19 mouse cellular contexts compared by ENCODE assay signal in genomic region chr11:57913020-57913699, GRCm38 (mm10).
DNase-seq lines count a peak whose midpoint lies in the region; ATAC-seq and TF ChIP-seq lines count a peak whose summit lies in the region.
"Had no signal": no experiment of that assay in that cellular context is flagged by ENCODE, and none has a peak within 500 bp of the region (broad histone marks: within the 10 kb centered on the region; RNA-seq: fewer than 3 reads in every experiment).

No protein-coding gene starts in this region.

- no peak overlapping the region; the same call in 1 of the 2 replicates for H3K4me2 ChIP-seq in heart, embryonic 15.5 days
- H3K4me2 ChIP-seq in hindbrain, postnatal 0 days (ENCODE audit: low read depth, low read length) = no peak overlapping the region
- H3K4me2 ChIP-seq: forebrain, embryonic 13.5 days; hindbrain, embryonic 14.5 days; lung, embryonic 15.5 days; midbrain, embryonic 11.5 days; neural tube, embryonic 15.5 days had no signal

- H3K9ac ChIP-seq in heart, embryonic 15.5 days = no peak overlapping the region
- no peak overlapping the region for H3K9ac ChIP-seq in ES-Bruce4 (ENCODE audit: low read depth, poor library complexity, severe bottlenecking)
- no peak overlapping the region for H3K9ac ChIP-seq in hindbrain, postnatal 0 days (replicated peaks; ENCODE audit: low read length)
- H3K9ac ChIP-seq: forebrain, embryonic 13.5 days; hindbrain, embryonic 14.5 days; lung, embryonic 15.5 days; neural tube, embryonic 15.5 days had no signal

- no peak overlapping the region for H3K4me3 ChIP-seq in heart, embryonic 15.5 days
- H3K4me3 ChIP-seq in ES-Bruce4 (ENCODE audit: low read depth, low read length) = no peak overlapping the region
- H3K4me3 ChIP-seq in hindbrain, postnatal 0 days (ENCODE audit: low read length) = no peak overlapping the region
- H3K4me3 ChIP-seq: forebrain, embryonic 13.5 days; lung, embryonic 15.5 days; neural tube, embryonic 15.5 days had no signal

- no peak for TF ChIP-seq POLR2A in ES-Bruce4 (IDR thresholded peaks at IDR 0.05; ENCODE audit: insufficient read depth, low read length)

- ATAC-seq in heart, embryonic 15.5 days (replicated peaks; ENCODE audit: insufficient number of reproducible peaks, insufficient read depth, low FRiP score, low read depth) = no peak
- ATAC-seq in granulocyte monocyte progenitor cell, adult 5-6 weeks (replicated peaks; ENCODE audit: poor library complexity, severe bottlenecking) = peak; percentile 49
- ATAC-seq in hindbrain, postnatal 0 days = no peak
- ATAC-seq: forebrain, embryonic 13.5 days; intestine, postnatal 0 days had no signal

- no peaks in the 10 kb centered on the region for H3K9me3 ChIP-seq in heart, embryonic 15.5 days (replicated peaks)
- no peaks in the 10 kb centered on the region for H3K9me3 ChIP-seq in ES-Bruce4 (replicated peaks; ENCODE audit: control insufficient read depth, insufficient read depth, low read length, poor library complexity, severe bottlenecking)
- no peaks in the 10 kb centered on the region for H3K9me3 ChIP-seq in hindbrain, postnatal 0 days (ENCODE audit: low read length)
- H3K9me3 ChIP-seq: forebrain, embryonic 13.5 days; lung, embryonic 15.5 days; neural tube, embryonic 15.5 days had no signal

- peaks cover 38% of the 10 kb centered on the region for H3K4me1 ChIP-seq in heart, embryonic 15.5 days (replicated peaks)
- peaks cover 6% of the 10 kb centered on the region for H3K4me1 ChIP-seq in ES-Bruce4 (ENCODE audit: control insufficient read depth, insufficient read depth, low read length)
- no peaks in the 10 kb centered on the region for H3K4me1 ChIP-seq in hindbrain, postnatal 0 days (ENCODE audit: insufficient read depth, low read length)
- H3K4me1 ChIP-seq: forebrain, embryonic 13.5 days; neural tube, embryonic 15.5 days had no signal

- WGBS in heart, embryonic 15.5 days = 27% methylated on average over 14 of the region's 14 CpGs
- 54% methylated on average over 14 of the region's 14 CpGs for WGBS in hindbrain, postnatal 0 days

- H3K27me3 ChIP-seq in heart, embryonic 15.5 days = no peaks in the 10 kb centered on the region
- no peaks in the 10 kb centered on the region for H3K27me3 ChIP-seq in ES-Bruce4 (ENCODE audit: control insufficient read depth, insufficient read depth, low read length, poor library complexity, severe bottlenecking)
- H3K27me3 ChIP-seq in hindbrain, postnatal 0 days (ENCODE audit: insufficient read depth, low read length) = no peaks in the 10 kb centered on the region
- H3K27me3 ChIP-seq: forebrain, embryonic 13.5 days; lung, embryonic 15.5 days; neural tube, embryonic 15.5 days had no signal

- no peak for DNase-seq in heart, adult 8-10 months (ENCODE audit: low spot score)
- peak; percentile 43 for DNase-seq in 3134 (ENCODE audit: extremely low read depth, insufficient read length, low spot score)
- no peak for DNase-seq in hindbrain, postnatal 0 days (ENCODE audit: low spot score)
- DNase-seq in thymus, adult 18-20 months = no peak
- no peak for DNase-seq in cerebellum, postnatal 14 days
- DNase-seq: adrenal gland, adult 8-10 months; cerebellum, adult 18-20 months; heart, adult 18-20 months; kidney, postnatal 36 days; right cerebral cortex, adult 18-20 months had no signal

- TF ChIP-seq EP300 in ES-Bruce4 (IDR thresholded peaks at IDR 0.05; ENCODE audit: insufficient read depth, low read depth, low read length) = peak; percentile 58; the same call in 1 of the 2 replicates

- peak; percentile 14 for TF ChIP-seq CTCF in ES-Bruce4 (IDR thresholded peaks at IDR 0.05; ENCODE audit: low read depth, low read length)
- TF ChIP-seq CTCF in hindbrain, postnatal 0 days (IDR thresholded peaks at IDR 0.05; ENCODE audit: low read depth) = no peak

- no peaks in the 10 kb centered on the region for H3K36me3 ChIP-seq in heart, embryonic 15.5 days
- no peaks in the 10 kb centered on the region for H3K36me3 ChIP-seq in ES-Bruce4 (ENCODE audit: control insufficient read depth, insufficient read depth, low read length, poor library complexity, severe bottlenecking)
- no peaks in the 10 kb centered on the region for H3K36me3 ChIP-seq in hindbrain, postnatal 0 days (ENCODE audit: insufficient read depth, low read length)
- H3K36me3 ChIP-seq: lung, embryonic 15.5 days; neural tube, embryonic 15.5 days had no signal

- peak overlapping the region; percentile 37; the same call in 1 of the 2 replicates for H3K27ac ChIP-seq in heart, embryonic 15.5 days
- H3K27ac ChIP-seq in ES-Bruce4 (ENCODE audit: insufficient read depth, low read length) = no peak overlapping the region
- no peak overlapping the region for H3K27ac ChIP-seq in hindbrain, postnatal 0 days
- H3K27ac ChIP-seq: forebrain, embryonic 13.5 days; hindbrain, embryonic 14.5 days; lung, embryonic 15.5 days; neural tube, embryonic 15.5 days had no signal
